Mouse (Mus musculus) layer of hippocampus, postnatal 14 days (tissue): ENCODE data around the gene Mansc1. TPM values are rescaled to one million over a fixed set of nuclear protein-coding genes. Genes with fewer than 3 reads are reported as not detected.

Experiments used
- DNase-seq, 2 experiments: peaks; one replicate each; pipeline ENCODE4 v3.0.0; 2021 to 2022; ENCODE audit warnings: low spot score in 2 of 2, mixed read lengths in 1 of 2
- total RNA-seq, 2 experiments: library from RNA; stranded (reverse); gene quantifications; 2 replicates each; pipeline ENCODE4 v1.2.3; 2021

Mansc1 gene
- total RNA-seq, 2 experiments from 2014 or later = 5.5 to 5.8 TPM

DNA sequence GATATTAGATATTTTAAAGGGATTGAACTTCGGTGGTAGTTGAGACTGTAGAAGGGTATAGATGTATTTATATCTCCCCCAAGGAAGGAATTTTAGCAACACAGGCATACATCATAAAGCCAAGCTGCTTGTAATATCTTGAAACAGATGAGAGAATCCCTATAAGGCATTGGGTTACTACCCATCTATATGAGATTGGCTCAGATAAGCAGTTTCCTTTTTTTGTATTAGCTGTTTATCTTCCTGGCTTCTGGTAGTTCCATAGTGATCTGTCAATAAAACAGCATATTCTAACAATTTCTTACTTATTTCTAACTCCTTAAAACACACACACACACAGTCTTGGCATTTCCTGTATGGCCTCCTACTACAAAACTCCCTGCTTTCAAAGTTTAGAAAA, 7.6 kb upstream of the Mansc1 start:
- DNase-seq = no peak

DNA sequence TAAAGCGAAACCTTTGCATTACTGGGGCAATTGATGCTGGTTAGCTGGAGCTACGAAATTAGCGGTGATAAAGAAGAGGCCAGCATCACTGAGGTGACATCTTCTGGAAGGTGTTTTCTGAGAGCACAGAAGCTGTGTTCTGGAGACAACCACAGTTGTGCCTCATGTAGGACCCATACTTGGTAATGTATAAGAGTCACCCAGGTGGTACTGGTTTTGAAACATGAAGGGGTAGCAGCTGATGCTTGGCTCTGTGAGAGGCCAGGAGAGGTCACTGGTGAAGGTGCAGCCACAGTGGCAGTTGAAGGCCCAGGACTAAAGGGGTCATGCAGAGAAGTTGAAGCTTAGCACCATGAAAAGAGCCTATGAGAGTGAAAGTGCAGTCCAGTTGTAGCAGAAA, 6.9 kb upstream of the Mansc1 start, which contains the start of gene Borcs5:
Gene Borcs5, plus strand, starts transcription at position 301 of the 400 bp plus-strand sequence.
- no peak for DNase-seq

DNA sequence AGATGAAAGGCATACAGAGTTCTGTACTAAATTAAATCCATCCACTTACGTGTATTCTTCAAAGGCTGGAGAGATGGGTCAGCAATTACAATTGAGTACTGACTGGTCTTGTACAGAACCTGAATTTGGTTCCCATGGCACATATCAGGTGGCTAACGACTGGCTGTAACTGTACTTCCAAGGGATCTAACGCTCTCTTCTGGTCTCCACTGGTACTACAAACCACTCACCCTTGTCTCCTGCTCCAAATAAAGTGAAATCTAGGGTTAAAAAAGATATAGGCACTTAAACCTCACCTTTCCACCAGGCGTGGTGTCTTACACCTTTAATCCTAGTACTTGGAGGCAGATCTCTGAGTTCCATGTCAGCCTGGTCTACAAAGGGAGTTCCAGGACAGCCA, 4.2 kb upstream of the Mansc1 start:
- no peak for DNase-seq

DNA sequence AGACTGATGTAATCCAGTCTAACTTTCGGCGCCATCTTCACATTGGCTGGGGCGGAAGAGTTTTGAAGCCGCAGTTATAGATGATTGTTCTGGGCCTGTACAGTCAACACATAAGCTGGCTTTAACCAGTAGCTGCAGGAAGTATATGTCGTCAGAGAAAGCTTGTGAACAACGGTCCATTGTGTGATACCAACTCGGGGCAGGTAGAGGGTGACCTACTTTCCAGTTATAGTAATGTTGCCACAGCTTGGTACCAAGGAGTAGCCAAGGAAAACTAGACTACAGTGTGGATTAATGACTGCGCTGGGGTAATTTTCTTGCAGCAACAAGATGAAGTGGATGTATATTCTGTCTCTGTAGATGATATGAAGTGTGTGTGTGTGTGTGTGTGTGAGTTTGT, 1.3 kb upstream of the Mansc1 start:
- no peak for DNase-seq

- no peak for DNase-seq
These were observed 468 bp upstream of the Mansc1 start for GRCm38 (mm10) chr6:134632756-134633155.

GRCm38 (mm10) chr6:134630447-134630846, 1.8 kb downstream of the Mansc1 start:
- DNase-seq = no peak

GRCm38 (mm10) chr6:134626564-134626963, 5.7 kb downstream of the Mansc1 start:
- DNase-seq = no peak

DNA sequence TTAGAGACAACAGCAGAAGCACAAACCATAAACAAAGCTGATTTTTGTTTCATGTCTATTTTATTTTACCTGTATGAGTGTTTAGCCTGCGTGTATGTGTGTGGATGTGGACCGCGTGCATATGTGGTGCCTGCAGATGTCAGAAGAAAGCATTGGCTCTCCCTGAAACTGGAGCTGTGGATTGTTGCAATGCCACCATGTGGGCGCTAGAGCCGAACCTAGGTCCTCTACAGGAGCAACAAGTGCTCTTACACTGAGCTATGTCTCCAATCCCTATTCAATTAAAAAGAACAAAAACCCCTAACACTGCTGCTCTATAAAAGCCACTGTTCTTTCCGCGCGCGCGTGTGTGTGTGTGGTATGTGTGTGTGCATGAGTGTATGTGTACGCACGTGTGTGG, 6.9 kb downstream of the Mansc1 start:
- DNase-seq = no peak

GRCm38 (mm10) chr6:134621552-134621949, 10.7 kb downstream of the Mansc1 start:
- peak in 1 of 2 experiments; percentile 26 for DNase-seq

GRCm38 (mm10) chr6:134620846-134621551, 11.3 kb downstream of the Mansc1 start:
- DNase-seq = peak; percentile 60 to 70

DNA sequence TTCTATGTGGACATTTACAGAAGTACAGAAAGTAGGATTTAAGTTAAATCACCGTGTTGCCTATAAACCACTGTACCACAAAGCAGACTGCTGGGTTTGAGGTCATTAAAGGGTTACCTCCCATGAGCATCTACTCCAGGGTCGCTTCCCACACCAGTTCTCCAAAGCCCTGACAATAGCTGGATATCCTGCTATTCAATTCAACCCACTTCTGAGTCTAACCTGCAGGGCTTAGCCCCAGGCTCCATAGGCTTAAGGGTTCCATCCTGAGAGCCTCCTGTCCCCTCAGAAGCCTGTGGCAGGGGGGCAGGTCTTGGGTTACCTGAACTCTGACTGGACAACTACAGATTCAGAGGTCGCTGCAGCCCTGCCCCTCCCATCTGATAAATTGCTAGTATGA, 12.2 kb downstream of the Mansc1 start:
- DNase-seq = no peak

- no peak for DNase-seq
These were observed 14.7 kb downstream of the Mansc1 start for GRCm38 (mm10) chr6:134617589-134617988.

DNA sequence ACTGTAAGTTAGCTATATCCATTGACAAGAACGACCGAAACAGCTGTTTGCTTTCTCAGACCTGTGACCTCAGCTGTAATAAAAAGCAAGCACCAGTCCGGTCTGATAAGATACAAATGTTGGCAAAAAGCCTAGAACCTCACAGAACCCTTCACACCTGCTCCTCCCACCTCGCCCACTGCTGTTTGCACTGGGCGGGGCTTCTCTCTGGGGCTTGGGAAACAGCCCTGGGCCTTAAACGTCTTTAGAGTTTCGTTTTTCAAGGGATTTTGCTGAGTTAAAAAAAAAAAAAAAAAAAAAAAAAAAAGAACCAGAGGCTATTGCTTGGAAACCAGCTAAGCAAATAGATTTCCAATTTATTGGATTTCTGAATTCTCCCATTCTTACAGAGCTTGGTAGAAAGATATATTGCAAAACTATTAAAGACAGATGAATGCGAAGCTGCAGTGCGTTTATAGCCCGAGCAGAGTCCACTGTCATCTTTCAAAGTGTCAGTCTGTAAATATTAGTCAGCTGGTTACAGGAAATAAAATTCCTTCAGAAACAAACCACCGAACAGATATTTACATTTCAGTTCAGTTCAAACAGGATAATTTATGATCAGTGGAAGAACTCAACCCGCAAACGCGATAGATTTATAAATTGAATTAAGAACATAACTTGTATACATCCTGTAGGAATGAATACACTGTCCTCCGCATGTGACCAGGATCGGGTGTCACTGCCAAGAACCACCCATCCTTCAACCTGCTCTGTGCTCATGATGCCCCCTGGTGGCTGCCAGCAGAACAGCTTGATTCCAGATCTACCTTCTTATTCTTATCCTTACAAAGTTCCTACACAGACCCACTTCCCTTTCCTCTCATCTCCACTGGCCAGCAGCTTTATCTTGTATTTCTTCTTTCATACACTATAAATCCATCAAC, 17.3 kb downstream of the Mansc1 start:
- peak; percentile 77 to 87 for DNase-seq

GRCm38 (mm10) chr6:134614322-134614721, 18.0 kb downstream of the Mansc1 start:
- no peak for DNase-seq

- no peak for DNase-seq
These were observed 20.4 kb downstream of the Mansc1 start for GRCm38 (mm10) chr6:134611896-134612295.

DNA sequence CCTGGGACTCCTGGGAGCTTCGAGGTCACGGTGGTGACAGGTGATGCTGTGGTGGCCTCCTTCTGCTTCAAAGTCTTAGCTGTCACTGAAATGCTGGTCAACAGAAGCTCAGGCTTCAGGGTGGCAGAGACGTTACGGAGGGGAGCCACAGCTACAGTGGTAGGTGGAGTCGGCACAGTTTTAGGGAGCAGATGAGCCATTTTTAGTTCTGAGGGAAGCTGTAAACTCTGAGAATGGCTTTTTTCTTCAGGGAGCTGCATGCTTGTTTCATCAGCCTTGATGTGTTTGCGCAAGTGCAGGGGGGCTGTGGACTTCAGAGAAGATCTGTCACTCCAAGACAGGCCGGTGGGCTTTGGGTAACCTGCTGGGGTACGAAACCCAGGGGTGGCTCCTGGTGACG, 21.9 kb downstream of the Mansc1 start:
- DNase-seq = no peak

DNA sequence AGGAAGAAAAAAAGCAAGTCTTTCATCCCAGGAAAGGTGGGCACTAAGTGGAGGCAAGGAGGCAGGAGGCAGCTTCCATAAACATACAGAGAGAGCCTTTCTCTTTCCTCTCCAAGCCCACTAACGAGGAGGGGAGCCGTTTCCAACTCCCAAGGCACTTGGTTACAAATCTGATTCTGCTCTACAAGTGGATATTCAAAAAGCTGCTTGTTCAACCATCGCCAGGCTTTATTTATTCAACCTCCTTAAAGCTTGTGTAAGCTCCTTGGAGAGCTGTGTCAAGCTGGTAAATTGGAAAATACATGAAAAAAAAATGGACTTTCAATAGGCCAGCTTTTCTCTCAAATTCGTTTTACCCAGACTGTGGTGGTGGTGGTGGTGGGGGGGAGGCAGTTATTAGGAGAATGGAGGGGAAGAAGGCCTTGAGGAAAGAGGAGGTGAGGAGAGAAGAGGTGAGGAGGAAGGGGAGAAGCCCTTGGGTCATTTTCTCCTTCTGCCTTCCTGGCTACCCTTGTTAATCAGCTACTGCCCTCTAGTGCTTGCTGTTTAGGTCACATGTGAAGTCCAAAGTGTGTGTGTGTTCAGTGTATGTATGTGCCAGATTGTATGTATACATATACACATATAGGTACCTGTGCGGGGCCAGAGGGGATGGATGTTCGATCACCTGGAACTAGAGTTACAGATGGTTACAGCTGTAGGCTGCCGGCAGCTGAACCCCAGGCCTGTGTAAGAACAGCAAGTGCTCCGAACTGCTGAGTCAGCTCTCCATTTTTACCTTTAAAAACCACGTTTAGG, 25.1 kb downstream of the Mansc1 start:
- DNase-seq = no peak

- DNase-seq = no peak
These were observed 25.7 kb downstream of the Mansc1 start for GRCm38 (mm10) chr6:134606540-134606939.

- no peak for DNase-seq
These were observed 27.1 kb downstream of the Mansc1 start for GRCm38 (mm10) chr6:134605196-134605595.

- no peak for DNase-seq
These were observed 29.8 kb downstream of the Mansc1 start for GRCm38 (mm10) chr6:134602371-134603003.

DNA sequence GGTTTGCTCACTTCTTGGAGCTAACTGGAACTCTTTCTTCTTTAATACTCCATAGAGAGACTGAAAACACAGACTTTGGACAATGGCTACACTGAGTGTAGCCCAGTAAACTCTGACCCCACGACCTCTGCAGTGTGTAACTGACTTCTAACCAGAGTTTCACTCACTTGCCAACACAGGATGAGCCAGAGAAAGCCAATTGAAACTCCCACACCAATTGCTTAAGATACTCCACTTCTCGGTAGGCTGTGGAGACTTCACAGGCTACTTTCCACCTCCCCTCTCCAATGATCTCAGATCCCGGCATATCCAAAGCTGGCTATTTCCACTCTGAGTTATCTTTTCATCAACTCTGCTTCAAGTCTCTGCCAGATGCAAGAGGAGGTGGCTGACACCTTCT, 30.5 kb downstream of the Mansc1 start:
- DNase-seq = no peak
